Mouse (Mus musculus) cerebellum, adult 2 months (tissue): ENCODE measurements at regions not wholly inside any gene's neighbourhood (a gene's known extent, or its start where the extent isn't known, plus 50 kb on each side); places are given as distances from the start of the nearest gene placed in this dataset.

Source experiments
- CTCF ChIP-seq: fragments of 200-500 bp; IDR thresholded peaks from 2 replicates; pipeline ENCODE4 v1.5.1; 2011; ENCODE audit warnings: low read depth, mild to moderate bottlenecking, control low read depth, low read length, moderate library complexity, borderline replicate concordance; ENCODE audit not compliant: insufficient read depth
- POLR2A ChIP-seq: fragments of 200-500 bp; IDR thresholded peaks from 2 replicates; pipeline ENCODE4 v1.6.1; 2011; ENCODE audit warnings: low read length, control low read depth, borderline replicate concordance; ENCODE audit not compliant: insufficient read depth

GRCm38 (mm10) chr2:171308486-171308885 is 576.9 kb downstream of the Dok5 start:
- TF ChIP-seq POLR2A (no peak), CTCF (no peak)
